Mouse (Mus musculus) forebrain, postnatal 0 days (tissue): ENCODE results near the gene L3hypdh. TPM values are rescaled to one million over a fixed set of nuclear protein-coding genes. Genes with fewer than 3 reads are reported as not detected.

Experiments used
- ATAC-seq: fragments of 200-750 bp; cut with Nextera tagmentation; 2 replicates; pipeline ENCODE4 v1.8.0; 2017; ENCODE audit warnings: mild to moderate bottlenecking, moderate library complexity
- DNase-seq: peaks from one replicate; pipeline ENCODE4 v3.0.0-alpha.2; 2015
- H3K27ac ChIP-seq: fragments of 300-500 bp; sonication (generic); 2 replicates; pipeline ENCODE4 v1.5.1; 2014; ENCODE audit warnings: low read depth, mild to moderate bottlenecking, antibody characterized with exemption, low read length, moderate library complexity, mixed read lengths
- H3K27me3 ChIP-seq: fragments of 300-500 bp; sonication (generic); 2 replicates; pipeline ENCODE4 v1.6.1; 2014; ENCODE audit warnings: mild to moderate bottlenecking, low read length, mixed read lengths; ENCODE audit not compliant: insufficient read depth
- H3K36me3 ChIP-seq: fragments of 300-500 bp; sonication (generic); 2 replicates; pipeline ENCODE4 v1.6.1; 2014; ENCODE audit warnings: mild to moderate bottlenecking, moderate library complexity; ENCODE audit not compliant: insufficient read depth
- H3K4me1 ChIP-seq: fragments of 300-500 bp; sonication (generic); 2 replicates; pipeline ENCODE4 v1.6.1; 2014; ENCODE audit warnings: antibody characterized with exemption; ENCODE audit not compliant: insufficient read depth
- H3K4me2 ChIP-seq: fragments of 300-500 bp; sonication (generic); 2 replicates; pipeline ENCODE4 v1.6.1; 2014; ENCODE audit warnings: low read depth, mild to moderate bottlenecking, moderate library complexity
- H3K4me3 ChIP-seq: fragments of 300-500 bp; sonication (generic); 2 replicates; pipeline ENCODE4 v1.5.1; 2014; ENCODE audit warnings: low read depth, low read length, mixed read lengths
- H3K9ac ChIP-seq: fragments of 300-500 bp; sonication (generic); 2 replicates; pipeline ENCODE4 v1.6.1; 2014; ENCODE audit warnings: mild to moderate bottlenecking
- H3K9me3 ChIP-seq: fragments of 300-500 bp; sonication (generic); 2 replicates; pipeline ENCODE4 v1.6.1; 2016; ENCODE audit warnings: low read length
- CTCF ChIP-seq: sonication (generic); IDR thresholded peaks from 2 replicates; pipeline ENCODE4 v1.5.1; 2016; ENCODE audit warnings: antibody characterized with exemption, control low read depth, low read depth
- WGBS: fragments of 180-500 bp; shearing (Covaris S2); extraction: QIAGEN DNeasy Blood & Tissue Kit; methylation state at CpG from one replicate; pipeline ENCODE4 v1.1.7; 2014; 5-methylcytosine and 5-hydroxymethylcytosine counted together
- polyA plus RNA-seq: library from polyadenylated mRNA; unstranded; fragments of >200 nt; fragmentation: Nextera tagmentation; extraction: Ambion mirVana; gene quantifications from 2 replicates; pipeline ENCODE4 v1.2.1, GENCODE M21; 2015
- total RNA-seq: library from RNA; depleted of rRNA; stranded (reverse); fragments of >200 nt; gene quantifications from 2 replicates; pipeline ENCODE4 v1.2.3, GENCODE M21; 2014; rRNA removed

Gene L3hypdh
- total RNA-seq (4.5 and 4.7 TPM in 2 replicates), polyA plus RNA-seq (11.6 and 14.2 TPM in 2 replicates)

DNA sequence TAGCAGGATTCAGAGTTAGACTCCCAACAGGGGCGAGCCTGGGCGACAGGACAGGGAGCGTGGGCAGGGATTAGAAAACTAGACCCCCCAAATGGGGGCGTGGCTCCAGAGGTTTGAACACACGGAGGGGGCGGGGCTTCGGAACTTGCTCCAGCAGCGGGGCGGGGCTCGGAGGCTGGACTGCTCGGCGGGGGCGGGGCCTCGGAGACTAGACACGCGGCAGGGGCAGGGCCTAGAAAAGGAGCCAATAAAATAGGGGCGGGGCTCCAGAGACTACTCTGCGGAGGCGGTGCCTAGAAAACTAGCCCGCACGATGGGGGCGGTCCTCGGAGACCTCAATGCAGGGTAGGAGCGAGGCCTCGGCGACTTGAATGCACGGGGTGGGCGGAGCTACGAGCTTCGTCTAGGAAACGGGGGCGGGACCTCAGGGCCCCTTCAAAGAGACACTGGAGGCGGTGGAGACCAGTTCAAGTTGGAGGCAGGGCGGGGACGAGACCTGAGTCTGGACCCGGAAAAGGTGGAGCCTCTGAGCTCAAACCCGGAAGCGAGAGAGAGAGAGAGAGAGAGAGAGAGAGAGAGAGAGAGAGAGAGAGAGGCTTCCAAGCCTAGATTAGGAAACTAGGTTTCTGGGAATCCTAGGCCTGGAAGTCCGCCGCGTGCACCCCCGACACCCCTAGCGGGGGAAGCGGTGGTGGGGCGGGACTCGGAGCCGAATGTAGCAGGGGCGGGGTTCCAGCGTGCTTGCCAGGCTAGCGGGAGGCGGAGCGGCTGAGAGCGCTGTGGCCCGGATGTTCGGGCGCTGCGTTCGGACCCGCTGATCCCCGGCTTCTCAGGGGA is at the start of gene L3hypdh, which contains the start of gene Jkamp:
Gene L3hypdh (minus strand): TSS at position 111 of the 837 bp plus-strand sequence.
Gene Jkamp (plus strand): TSS at position 261 of the 837 bp plus-strand sequence.
- Histone ChIP-seq H3K27ac (peak within 1 kb of the TSS; percentile 93), H3K4me1 (peaks cover 12% of the 10 kb centered on the region; the same call in 1 of the 2 replicates), H3K27me3 (no peaks in the 10 kb centered on the region), H3K4me3 (peak within 1 kb of the TSS; percentile 68), H3K9ac (peak within 1 kb of the TSS; percentile 86), H3K9me3 (no peaks in the 10 kb centered on the region), H3K36me3 (peaks cover 7% of the 10 kb centered on the region), H3K4me2 (peak within 1 kb of the TSS; percentile 77)
- ATAC-seq: peak; percentile 94
- WGBS: 2% methylated on average over 59 of the region's 60 CpGs
- peak; percentile 46 for TF ChIP-seq CTCF
- peak; percentile 99 for DNase-seq

DNA sequence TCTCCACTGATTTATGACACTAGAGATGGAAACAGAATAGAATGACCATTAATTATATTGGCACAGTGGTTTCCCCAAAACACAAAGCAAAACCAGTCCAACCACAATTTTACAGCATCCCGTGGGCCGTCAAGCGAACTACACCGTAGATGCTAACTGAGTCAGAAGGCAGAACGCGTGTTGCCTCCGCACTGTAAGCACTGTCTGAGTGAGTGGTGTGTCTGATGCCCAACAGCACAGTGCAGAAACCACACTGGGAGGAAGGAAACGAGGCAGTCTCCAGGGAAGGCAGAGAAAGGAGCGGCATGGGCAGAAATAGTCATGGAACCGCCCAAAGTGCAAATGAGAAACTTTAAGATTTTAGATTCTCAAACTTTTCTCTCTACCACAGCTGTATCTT is 44.0 kb upstream of the L3hypdh start:
- H3K4me3 ChIP-seq: no peak overlapping the region
- no peak overlapping the region for H3K9ac ChIP-seq
- TF ChIP-seq CTCF: no peak
- no peaks in the 10 kb centered on the region for H3K36me3 ChIP-seq
- no peaks in the 10 kb centered on the region for H3K4me1 ChIP-seq
- DNase-seq: no peak
- no peaks in the 10 kb centered on the region for H3K27me3 ChIP-seq
- no peak overlapping the region for H3K27ac ChIP-seq
- 93% methylated on average over 10 of the region's 10 CpGs for WGBS
- no peak for ATAC-seq
- no peaks in the 10 kb centered on the region for H3K9me3 ChIP-seq
- H3K4me2 ChIP-seq: no peak overlapping the region

DNA sequence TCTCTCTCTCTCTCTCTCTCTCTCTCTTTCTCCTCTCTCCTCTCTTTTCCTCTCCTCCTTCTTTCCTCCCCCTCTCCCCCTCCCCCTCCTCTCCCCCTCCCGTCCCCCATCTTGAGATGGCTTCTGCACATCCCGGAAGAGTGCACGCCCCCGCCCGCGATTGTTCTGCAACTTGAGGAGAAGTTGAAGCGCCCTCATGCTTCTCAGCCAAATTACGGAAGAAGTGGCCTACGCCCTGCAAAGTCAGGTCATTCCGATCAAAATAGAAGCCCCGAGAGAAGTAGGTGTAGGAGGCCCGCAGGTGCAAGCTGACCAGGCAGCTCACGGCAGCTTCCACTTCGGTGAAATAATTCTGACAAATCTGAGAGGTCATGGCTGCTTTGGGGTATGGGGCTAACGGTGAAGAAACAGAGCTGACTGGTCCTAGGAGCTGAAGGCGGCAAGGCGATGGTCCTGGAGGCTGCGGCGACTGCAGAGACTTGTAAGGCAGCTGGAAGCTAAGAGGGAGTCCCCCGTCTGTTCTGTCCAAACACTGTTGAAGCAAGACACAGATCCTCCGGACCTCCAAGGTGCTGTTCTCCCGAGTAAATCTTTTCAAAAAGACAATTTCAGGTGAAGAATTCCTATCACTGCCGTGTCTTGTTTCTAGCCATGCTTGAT is 30.6 kb upstream of the L3hypdh start:
- Histone ChIP-seq H3K9ac (no peak overlapping the region), H3K4me1 (no peaks in the 10 kb centered on the region), H3K4me2 (no peak overlapping the region), H3K27ac (no peak overlapping the region), H3K27me3 (no peaks in the 10 kb centered on the region), H3K9me3 (no peaks in the 10 kb centered on the region), H3K36me3 (no peaks in the 10 kb centered on the region), H3K4me3 (no peak overlapping the region)
- 89% methylated on average over 22 of the region's 23 CpGs for WGBS
- DNase-seq: no peak
- ATAC-seq: no peak
- TF ChIP-seq CTCF: no peak

DNA sequence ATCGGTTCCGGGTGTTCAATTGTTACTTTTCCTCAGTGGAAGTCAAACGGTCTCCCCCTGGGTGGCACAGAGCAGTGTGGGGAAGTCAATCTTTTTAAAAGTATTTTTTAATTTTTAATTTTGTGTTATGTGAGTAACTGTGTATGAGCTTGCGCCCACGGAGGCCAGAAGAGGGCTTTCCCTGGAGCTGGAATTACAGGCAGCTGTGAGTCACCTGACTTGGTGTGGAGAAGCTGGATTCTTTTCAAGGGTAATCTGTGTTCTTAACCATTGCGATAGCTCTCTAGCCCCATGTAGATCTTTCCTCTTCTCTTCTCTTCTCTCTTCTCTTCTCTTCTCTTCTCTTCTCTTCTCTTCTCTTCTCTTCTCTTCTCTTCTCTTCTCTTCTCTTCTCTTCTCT is 29.9 kb upstream of the L3hypdh start:
- Histone ChIP-seq H3K4me2 (no peak overlapping the region), H3K9ac (no peak overlapping the region), H3K4me3 (no peak overlapping the region), H3K4me1 (no peaks in the 10 kb centered on the region), H3K27ac (no peak overlapping the region), H3K36me3 (no peaks in the 10 kb centered on the region), H3K27me3 (no peaks in the 10 kb centered on the region), H3K9me3 (no peaks in the 10 kb centered on the region)
- 77% methylated on average over 6 of the region's 6 CpGs for WGBS
- no peak for DNase-seq
- no peak for ATAC-seq
- TF ChIP-seq CTCF: no peak

DNA sequence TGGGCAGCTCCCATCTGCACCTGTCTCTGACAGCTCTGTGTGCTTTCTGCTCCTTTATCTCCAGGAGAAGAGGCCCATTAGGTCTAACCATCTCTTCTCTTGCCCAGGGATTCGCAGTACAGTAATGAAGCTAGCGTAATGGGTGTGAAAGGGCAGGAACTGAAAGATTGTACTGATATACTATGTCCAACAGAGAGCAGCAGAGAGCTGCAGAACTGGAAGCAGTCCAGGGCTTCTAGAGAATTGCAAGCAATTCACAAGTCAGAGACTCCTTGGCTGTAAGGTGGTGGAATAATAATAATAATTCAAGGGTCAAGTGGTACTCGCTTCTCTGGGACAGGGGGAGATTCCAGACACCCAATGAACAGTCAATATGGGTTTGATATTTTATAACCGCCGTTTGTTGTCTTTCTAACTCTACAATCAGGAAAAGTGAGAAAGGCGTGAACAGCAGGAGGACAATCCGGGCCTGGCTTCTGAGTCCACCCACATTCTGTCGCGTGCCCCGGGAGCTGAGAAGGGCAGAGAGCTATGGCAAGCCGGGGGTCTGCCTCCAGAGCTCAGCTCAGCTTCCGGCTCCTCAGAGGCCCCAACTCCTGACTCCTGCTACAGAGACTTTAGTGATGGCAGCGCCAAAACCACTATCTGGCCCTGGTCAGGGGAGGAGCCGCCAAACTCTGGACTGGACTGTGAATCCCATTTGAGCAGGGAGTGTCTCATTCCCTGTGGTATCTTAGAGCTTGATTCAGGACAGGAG is 19.5 kb upstream of the L3hypdh start:
- H3K9me3 ChIP-seq: no peaks in the 10 kb centered on the region
- ATAC-seq (peak; percentile 84), DNase-seq (peak; percentile 91)
- H3K36me3 ChIP-seq: peaks cover 14% of the 10 kb centered on the region
- no peak overlapping the region for H3K27ac ChIP-seq
- no peak overlapping the region for H3K9ac ChIP-seq
- H3K4me2 ChIP-seq: no peak overlapping the region
- TF ChIP-seq CTCF: peak; percentile 90
- H3K27me3 ChIP-seq: no peaks in the 10 kb centered on the region
- H3K4me3 ChIP-seq: no peak overlapping the region
- no peaks in the 10 kb centered on the region for H3K4me1 ChIP-seq
- 31% methylated on average over 14 of the region's 14 CpGs for WGBS

DNA sequence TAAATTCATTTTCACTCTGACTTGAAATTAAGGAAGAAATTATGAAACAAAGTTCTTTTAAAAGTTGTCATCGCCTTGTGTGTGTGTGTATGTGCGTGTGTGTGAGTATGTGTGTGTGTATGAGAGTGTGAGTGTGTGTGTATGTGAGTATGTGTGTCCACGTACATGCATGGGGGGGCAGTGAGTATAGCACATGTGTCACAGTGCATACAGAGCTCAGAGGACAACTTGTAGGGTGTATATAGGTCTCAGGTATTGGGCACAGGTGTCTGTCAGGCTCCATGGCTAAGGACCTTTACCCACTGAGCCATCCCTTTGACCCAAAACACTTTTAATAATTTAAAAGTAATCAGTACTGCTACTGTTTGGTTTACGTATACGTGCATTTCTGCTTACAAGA is 18.8 kb upstream of the L3hypdh start:
- no peak for TF ChIP-seq CTCF
- Histone ChIP-seq H3K4me1 (no peaks in the 10 kb centered on the region), H3K9me3 (no peaks in the 10 kb centered on the region), H3K9ac (no peak overlapping the region), H3K27me3 (no peaks in the 10 kb centered on the region), H3K27ac (no peak overlapping the region), H3K36me3 (peaks cover 18% of the 10 kb centered on the region), H3K4me2 (no peak overlapping the region), H3K4me3 (no peak overlapping the region)
- ATAC-seq (no peak), DNase-seq (no peak)
- 85% methylated on average over 5 of the region's 5 CpGs for WGBS

DNA sequence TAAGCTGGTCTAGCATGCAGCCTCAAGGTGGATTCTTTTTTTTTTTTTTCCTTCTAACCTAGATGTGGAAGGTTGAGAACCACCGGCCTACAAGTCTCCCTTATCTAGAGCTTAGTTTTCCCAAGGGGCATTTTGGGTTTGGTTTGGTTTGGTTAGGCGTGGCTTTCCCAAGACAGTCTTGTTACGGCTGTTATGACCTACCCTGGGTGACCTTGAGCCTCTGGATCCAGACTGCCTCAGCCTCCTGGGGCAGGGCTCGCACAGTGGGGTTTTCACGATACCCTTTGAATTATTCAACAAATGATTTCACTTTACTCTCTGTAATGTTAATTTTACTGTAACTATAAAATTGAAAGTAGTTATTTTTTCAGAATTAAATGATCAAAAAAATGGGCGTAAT is 17.5 kb upstream of the L3hypdh start:
- ATAC-seq (no peak), DNase-seq (no peak)
- peaks cover 24% of the 10 kb centered on the region for H3K36me3 ChIP-seq
- H3K27ac ChIP-seq: no peak overlapping the region
- no peaks in the 10 kb centered on the region for H3K27me3 ChIP-seq
- no peak overlapping the region for H3K4me3 ChIP-seq
- H3K4me2 ChIP-seq: no peak overlapping the region
- H3K4me1 ChIP-seq: no peaks in the 10 kb centered on the region
- no peak for TF ChIP-seq CTCF
- WGBS: 91% methylated on average over 6 of the region's 6 CpGs
- no peaks in the 10 kb centered on the region for H3K9me3 ChIP-seq
- no peak overlapping the region for H3K9ac ChIP-seq
